Mouse (Mus musculus): Measurements from ENCODE around the gene Ankdd1a. TPM values are rescaled to one million over a fixed set of nuclear protein-coding genes. Genes with fewer than 3 reads are reported as not detected.

The Ankdd1a gene
- not detected for total RNA-seq (2021)
- long read RNA-seq, experiment 1: 0 reads
- long read RNA-seq, experiment 2, partial matches to known transcripts: 0 of 2 reads
- long read RNA-seq, experiment 2, other reads (novel, unspliced or antisense): 2 of 2 reads

DNA sequence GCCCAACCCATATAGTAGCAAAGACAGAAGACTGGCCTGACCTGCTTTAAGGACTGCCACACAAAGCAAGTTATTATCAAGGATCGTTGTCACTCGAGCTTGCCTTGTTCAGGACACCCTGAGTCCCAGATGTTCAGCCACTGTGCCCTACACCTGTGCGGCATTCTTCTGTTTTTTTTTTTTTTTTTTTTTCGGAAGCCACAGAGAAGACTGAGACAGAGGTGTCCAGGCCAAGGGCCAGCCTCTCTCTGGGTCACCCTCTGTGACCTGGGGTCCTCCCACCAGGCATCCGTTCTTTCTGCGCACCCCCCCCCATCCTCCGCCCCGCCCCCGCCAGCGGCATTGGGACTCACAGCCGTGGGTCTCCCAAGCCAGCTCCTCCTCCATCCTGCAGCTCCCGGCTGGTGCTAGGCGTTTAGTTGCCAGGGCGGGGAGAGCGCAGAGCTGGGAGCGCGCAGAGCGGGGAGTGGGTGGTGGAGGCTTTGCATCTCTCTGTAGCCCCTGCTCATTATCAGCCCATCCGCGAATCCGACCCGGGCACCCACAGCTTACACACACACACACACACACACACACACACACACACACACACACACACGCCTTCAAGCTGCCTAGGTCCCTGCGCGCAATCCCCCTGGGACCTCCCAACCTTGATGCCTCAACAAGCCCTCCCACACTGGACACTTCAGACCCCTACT, at the start of gene Ankdd1a:
Gene Ankdd1a, minus strand, starts transcription at position 387 of the 698 bp plus-strand sequence.
- DNase-seq (ENCODE audit: low spot score in 2 of 2): peak in 1 of 2 experiments; percentile 41

DNA sequence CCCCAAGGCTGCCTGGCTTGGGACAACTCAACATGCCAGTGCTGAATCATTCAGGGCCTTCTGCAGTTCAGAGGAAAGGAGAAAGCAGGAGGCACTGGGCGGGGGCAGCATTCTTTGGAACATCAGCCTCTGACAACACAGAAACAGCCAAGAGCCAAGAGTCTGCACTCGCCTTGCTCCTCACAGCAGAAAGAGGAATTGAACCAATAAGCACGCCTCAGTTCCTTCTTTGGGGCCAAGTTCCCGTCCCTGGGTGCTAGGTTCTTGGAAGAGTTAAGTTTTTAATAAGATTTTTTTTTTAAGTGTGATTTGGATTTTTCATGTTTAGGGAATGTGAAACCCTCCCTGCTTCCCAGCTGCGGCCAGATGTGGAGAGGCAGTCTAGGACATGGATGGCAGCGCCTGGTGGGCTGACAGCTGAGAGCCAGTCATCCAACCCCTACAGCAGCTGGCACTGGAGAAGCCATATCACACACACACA, 49.5 kb upstream of the Ankdd1a start:
- peak in 1 of 2 experiments; percentile 63 for DNase-seq (ENCODE audit: low spot score in 2 of 2)

DNA sequence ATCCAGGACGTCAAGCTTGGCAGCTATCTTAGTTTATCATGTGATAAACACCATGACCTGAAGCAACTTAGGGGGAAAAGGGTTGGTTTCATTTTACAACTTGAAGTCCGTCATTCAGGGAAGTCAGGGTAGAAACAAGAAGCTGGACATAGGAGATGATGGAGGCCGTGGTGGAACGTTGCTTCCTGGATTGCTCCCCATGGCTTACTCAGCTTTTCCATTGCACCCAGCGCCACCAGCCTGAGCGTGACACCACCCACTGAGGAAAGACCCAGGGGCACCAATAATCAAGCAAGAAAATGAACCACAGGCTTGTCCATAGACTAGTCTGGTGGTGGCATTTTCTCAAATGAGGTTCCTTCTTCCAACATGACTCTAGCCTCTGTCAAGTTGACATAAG, 48.8 kb upstream of the Ankdd1a start:
- DNase-seq (ENCODE audit: low spot score in 2 of 2): peak in 1 of 2 experiments; percentile 8

DNA sequence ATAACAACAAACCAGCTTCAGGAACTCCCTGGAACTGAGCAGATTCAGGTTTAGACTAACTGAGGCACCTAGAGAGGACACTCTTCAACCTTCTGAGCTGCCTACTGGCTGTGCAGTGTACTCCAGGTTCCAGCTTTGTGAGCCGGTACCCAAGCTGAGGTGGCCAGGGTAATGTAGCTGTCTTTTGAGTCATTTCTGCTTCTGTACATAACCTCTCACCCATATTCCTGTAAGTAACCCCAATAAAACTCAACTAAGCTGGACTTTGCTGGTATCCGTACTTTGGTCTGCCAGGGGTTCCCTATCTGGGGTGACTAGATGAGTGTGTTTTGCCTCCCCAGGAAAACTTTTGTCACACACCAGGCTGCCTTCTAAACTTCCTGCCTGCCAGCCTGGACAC, 44.7 kb upstream of the Ankdd1a start:
- DNase-seq (ENCODE audit: low spot score in 2 of 2): no peak

DNA sequence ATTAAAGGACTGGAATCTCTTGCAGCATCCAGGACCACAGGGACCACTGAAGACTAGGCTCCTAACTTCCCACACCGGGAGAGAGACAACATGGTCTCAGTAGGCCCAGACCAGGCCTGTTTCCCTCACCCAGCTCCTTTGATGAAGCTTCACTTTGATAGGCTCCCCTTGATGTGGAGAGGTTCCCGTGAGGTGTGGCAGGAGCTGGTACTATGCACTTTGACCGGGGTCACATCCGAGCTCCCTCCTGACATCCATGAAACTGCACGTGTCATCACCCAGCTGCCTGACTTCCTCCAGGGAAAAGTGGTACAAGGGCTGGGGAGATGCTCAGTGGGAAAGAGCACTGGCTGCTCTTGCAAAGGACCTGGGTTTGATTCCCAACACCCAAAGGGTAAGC, 43.1 kb upstream of the Ankdd1a start:
- no peak for DNase-seq (ENCODE audit: low spot score in 2 of 2)

DNA sequence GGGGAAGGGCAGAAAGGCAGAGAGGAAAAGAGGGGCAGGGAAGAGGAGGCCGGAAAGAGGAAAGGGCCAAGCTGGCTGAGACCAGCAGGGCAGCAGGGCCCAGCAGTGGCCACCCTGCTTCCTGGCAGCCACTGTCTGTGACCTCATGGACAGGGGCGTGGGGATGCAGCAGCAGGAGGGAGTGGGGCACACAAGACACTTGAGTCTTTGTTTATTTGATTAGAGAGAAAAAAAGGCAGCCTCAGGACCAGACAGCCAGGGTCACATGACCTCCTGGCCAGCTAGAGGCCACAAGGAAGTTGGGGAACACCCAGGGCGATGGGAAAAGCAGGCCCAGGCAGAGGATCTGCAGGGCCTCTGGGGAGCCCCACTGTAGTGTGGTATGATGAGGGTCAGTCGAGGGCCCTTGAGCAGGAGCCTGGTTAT, 42.1 kb upstream of the Ankdd1a start:
- DNase-seq (ENCODE audit: low spot score in 2 of 2): peak in 1 of 2 experiments; percentile 59

DNA sequence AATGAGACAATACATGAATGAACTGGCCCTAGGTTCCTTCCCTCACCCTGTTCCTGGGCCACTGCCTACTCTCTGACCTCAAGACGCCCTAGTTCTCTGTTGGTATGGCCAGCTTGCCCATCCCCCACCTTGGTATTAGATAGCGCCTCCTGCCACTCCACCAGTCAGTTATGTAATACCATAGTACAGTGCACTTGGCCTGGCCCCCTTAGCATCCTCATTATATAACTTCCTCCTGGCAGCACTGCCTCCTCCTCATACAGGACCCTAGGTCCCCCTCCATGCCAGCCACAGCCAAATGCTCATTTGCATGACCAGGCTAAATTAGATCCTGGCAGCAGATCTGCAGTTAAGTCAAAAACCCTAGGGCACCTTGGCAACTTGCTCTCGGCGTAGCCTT, 41.0 kb upstream of the Ankdd1a start:
- no peak for DNase-seq (ENCODE audit: low spot score in 2 of 2)

DNA sequence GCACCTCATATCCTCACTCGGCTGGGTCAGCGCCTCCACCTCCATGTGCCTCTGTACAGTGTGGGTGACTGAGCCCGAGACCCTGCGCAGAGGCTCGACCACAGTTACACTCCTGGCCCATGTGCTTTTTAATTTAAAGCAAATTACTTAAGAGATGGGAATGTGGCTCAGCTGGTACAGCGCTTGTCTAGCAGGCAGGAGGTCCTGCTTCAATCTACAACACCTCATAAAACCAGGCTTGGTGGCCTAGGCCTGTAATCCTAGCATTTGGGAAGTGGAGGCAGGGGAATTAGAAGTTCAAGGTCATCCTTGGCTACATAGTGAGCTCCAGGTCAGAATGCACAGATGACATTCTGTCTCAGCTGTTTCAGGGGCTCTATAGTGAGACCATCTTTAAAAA, 38.8 kb upstream of the Ankdd1a start:
- DNase-seq (ENCODE audit: low spot score in 2 of 2): no peak

DNA sequence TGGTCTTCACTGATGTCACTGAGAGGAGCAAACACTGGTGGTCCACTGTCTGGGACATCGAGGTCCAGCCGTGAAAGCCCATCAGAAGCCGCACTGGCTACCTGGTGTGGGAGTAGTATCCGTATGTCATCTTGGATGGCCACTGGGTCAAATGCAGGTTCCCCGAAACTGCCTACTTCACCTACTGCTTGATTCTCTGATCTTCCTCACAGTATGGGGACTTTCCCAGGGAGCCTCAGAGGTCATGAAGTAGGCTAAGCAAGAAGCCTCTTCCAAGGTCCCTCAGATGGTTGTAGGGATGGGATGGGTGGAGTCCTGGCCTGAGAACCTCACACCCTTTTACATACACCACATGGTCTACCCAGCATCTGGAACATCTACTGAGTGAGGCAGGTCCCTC, 37.0 kb upstream of the Ankdd1a start:
- DNase-seq (ENCODE audit: low spot score in 2 of 2): no peak

DNA sequence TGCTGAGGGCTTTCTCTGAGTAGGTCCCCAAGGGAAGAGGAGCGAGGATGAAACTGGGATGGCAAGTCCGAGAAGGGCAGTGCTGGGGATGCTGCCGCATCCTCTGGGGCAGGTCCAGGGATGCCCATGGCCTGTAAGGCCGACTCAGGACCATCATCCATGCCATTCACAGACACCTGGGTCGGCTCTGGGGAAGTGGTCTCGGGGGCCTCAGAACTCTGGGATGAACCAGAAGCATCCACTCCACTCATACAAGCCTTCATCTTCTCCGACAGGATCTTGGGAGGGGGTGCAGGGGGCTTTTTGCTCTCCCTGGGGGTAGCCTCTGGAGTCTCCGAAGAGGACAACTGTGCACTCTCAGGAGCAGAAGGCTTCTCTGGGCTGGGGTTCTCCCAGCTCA, 36.4 kb upstream of the Ankdd1a start:
- peak in 1 of 2 experiments; percentile 7 for DNase-seq (ENCODE audit: low spot score in 2 of 2)

DNA sequence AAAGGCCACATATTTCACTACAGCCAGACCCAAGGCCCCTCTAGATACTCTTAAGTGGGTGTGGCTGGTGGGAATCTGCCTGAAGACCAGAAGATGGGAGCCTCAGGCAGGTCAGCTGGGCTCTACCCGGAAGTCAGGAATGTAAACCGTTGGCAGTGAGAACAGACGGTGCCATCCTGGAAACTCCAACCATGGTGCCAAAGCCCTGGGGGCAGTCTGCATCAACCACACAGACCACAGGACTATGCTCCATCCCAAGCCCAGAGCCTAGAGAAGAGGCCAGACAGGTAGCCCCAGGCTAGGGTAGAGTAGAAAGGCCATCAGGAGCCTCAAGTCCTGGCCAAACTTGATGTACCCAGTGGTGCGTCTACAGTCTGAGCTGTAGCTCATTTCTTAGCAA, 35.6 kb upstream of the Ankdd1a start:
- no peak for DNase-seq (ENCODE audit: low spot score in 2 of 2)

DNA sequence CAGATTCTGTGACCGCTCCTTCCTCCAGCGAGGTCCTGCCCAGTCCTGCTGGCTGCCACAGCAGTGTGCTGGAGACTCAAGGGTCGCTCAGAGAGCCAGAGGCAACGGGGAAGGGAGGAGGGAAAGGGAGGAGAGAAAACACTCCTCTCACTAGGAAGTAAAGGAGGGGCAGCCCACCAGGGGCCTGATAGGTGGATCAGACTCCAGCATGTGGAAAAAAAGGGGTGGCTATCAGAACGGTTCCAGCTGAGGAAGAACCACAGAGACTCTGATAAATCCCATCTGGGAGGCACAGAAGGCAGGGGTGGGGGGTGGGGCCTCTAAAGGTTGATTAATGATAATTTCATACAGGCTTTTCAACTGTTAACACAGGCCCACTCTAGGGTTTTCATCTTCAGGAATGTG, 35.0 kb upstream of the Ankdd1a start:
- DNase-seq (ENCODE audit: low spot score in 2 of 2): no peak

DNA sequence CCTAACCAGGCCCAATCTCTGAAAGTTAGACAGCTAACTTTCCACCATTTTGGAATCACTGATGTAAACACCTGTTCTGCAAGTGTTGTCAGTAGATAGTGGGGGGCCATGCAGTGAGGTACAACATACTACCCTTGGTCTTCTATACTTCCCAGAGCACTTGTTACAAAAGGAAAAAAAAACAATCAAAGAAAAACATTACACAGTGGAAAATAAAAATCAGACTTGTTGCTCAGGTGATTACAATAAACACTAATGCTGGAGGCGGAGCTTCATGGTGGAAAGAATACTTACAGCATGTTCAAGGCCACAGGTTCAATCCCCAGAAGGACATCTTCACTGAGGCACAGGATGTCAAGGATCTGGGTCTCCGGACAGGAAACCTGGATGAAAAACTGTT, 32.7 kb upstream of the Ankdd1a start:
- no peak for DNase-seq (ENCODE audit: low spot score in 2 of 2)

DNA sequence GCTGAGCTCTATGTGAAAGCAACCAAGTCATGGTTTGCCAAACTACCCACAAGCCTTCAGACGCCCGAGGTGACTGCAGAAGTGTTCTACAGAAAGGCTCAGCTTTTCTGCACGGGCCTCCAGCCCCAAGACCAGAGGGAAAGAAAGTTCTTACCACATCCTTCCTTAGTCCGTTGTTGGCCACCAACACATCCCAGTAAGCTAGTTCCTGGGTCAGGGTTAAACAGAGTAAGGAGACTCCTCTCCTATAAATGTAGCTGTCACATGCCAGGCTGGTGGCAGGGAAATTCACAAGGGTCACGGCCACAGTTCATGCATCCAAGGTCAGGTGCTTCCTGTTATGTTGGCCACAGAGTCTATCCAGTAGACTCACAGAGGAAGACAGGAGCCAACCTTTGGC, 32.1 kb upstream of the Ankdd1a start:
- no peak for DNase-seq (ENCODE audit: low spot score in 2 of 2)

DNA sequence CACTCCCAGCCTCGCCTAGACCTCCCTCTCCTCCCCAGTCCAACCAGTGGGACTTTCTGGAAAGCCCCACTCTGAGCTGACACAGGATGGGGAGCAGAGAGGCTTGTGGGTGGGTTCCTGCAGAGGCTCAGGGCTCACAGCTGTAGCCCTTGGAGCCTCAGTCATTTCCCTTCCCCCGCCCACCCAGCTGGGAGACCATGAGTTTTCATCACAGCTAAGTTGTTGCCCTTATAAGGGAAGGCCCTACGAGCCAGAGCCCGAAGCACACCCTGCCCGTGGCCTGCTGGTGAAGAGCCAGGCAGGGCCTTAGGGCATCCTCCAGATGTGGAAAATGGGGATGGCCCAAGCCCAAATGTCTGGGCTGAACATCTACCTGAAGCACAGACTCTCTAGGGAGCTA, 31.0 kb upstream of the Ankdd1a start:
- DNase-seq (ENCODE audit: low spot score in 2 of 2): peak; percentile 55 to 80

DNA sequence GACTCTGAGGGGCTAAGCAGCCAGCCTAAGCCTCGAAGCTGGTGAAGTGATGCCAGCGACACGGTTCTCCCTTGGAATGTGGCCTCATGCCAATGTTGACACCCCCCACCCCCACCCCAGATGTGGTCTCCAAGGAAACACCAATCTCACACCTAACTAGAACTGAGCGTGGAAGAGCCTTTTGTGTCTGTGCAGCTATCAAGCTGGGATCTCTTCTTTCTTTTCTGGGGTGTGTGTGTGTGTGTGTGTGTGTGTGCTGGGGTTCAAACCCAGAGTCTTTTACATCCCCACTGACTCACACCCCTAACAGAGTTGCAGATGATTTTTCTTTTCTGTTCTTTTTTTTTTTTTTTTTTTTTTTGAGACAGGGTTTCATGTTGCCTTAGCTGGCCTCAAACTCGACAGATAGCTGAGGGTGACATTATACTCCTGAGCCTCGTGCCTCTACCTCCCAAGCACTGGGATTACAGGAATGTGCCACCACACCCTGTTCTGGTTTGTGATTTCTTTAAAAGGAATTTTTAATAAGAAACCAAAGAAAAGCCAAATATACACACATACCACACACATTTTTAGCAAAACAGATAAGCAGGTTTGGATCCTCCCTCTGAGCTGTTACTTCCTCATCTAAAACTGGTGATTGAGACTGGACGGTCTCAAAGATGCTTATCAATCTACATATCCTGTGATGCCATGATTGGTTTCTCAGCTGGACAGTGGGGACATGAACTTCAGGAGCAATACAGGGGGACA, 30.3 kb upstream of the Ankdd1a start:
- DNase-seq (ENCODE audit: low spot score in 2 of 2): no peak

DNA sequence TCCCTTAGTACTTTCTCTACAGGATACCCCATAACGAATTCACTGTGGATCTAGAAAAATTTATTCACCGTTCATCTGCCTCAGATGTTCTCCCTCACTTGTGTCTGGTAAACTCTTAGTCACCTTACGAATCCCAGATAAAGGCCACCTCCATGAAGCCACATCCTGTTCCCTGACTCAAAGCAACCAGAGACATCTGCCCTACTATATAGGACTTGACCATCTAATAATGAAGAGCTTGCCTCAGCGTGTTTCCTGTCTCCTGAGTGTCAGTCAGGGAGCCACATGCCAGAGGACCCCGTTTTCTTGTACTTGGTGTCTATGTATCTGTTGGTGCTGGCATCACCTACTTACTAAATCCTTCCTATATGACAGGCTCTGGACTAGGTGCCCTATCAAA, 29.6 kb upstream of the Ankdd1a start:
- no peak for DNase-seq (ENCODE audit: low spot score in 2 of 2)

DNA sequence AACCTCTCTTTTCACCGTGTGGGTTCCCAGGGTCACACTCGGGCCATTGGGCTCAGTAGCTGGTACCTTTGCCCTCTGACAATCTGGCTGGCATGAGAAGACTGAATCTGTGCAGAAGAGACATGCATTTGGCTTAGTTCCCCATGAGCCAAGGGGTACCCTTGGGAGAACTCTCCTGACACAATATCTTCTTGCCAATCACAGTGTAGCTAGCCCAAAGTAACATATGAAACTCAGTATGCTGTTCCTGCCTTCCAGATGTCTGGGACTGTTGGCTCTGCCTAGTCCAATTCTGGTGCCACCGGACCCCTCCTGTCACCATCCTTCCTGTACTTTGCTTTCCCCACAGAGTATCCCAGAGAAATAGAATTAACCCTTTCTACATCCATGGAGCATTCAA, 29.1 kb upstream of the Ankdd1a start:
- no peak for DNase-seq (ENCODE audit: low spot score in 2 of 2)

DNA sequence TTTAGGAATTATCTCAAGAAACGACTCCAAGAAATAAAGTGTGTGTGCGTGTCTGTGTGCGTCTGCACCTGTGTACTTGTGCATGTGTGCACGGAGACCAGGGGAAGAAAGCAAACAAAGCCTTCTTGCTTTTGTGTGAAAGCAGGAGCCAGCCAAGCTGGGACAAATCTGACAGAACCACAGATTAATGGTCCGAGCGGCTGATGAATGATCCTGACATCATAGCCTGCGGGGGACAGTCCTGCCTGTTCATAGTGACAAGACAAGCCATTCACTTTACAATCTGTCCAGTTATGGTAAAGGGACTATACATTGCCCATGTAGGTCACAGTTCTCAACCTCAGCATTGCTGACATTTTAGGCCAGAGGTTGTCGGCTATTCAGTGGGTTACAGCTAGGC, 28.3 kb upstream of the Ankdd1a start:
- no peak for DNase-seq (ENCODE audit: low spot score in 2 of 2)

DNA sequence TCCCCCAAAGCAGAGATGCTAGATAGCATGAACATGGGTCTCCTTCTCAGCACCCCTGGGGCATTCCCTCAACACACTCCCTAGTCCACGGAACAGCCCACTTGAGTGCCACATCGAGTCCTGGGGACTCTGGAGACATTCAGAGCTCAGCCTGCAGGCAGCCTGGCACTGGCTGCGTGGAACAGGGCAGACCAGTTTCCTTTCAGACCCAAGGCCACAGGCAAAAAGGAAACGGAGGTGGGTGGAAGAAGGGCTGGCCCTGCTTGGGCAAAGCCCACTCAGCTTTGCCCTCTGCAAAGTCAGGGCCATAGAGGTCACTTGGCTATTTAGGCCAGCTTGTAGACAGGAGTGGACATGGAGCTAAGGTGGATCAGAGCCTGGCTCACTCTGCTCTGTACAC, 27.9 kb upstream of the Ankdd1a start:
- no peak for DNase-seq (ENCODE audit: low spot score in 2 of 2)

DNA sequence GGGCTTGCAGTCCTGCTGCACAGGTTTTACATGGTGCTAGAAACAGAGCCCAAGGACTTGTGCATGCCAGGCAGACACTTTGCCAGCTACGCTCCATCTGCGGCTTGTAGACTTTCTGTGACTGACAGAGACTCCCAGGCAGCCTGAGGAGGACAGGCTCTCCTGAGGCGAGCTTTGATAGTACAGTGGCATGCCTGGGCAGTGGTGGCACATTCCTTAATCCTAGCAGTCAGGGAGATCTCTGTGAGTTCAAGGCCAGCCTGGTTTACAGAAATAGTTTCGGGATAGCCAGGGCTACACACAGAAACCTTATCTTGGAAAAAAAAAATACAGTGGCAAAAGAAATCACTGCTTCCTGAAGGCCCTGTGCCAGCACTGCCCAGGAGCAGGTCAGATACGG, 27.1 kb upstream of the Ankdd1a start:
- no peak for DNase-seq (ENCODE audit: low spot score in 2 of 2)

DNA sequence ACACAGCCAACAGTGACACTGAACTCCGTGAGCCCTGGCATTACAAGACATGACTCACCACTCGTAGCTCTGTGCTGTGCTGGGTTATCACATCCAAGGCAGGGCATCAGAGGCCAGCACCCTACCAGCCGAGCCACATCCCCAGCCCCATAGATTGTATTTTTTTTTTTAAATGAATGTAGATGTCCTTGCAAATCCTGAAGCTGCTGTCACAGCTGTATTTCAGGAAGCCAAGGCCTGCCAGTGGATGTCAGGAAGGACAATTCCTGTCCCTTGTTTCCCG, 26.4 kb upstream of the Ankdd1a start:
- no peak for DNase-seq (ENCODE audit: low spot score in 2 of 2)
